Mouse (Mus musculus): ENCODE data around the gene Eif4e2. TPM values are rescaled to one million over a fixed set of nuclear protein-coding genes. Genes with fewer than 3 reads are reported as not detected.

Gene Eif4e2
- polyA plus RNA-seq, 1 experiment from 2014 or later: 74.7 TPM

GRCm38 (mm10) chr1:87276056-87276455 lies 62.3 kb downstream of the Eif4e2 start:
- no peaks in the 10 kb centered on the region for H3K36me3 ChIP-seq (replicated peaks; ENCODE audit: control insufficient read depth, insufficient read depth)
- no peaks in the 10 kb centered on the region for H3K9me3 ChIP-seq (ENCODE audit: control insufficient read depth, low read length)
- H3K4me1 ChIP-seq (replicated peaks; ENCODE audit: control insufficient read depth, insufficient read depth, low read length): no peaks in the 10 kb centered on the region
- H3K27me3 ChIP-seq (ENCODE audit: control insufficient read depth, insufficient read depth, low read length): no peaks in the 10 kb centered on the region
- no peak overlapping the region for H3K27ac ChIP-seq
- no peak overlapping the region for H3K9ac ChIP-seq
- no peak overlapping the region for H3K4me3 ChIP-seq (replicated peaks; ENCODE audit: low read length)
- ATAC-seq (ENCODE audit: low FRiP score) (no peak), DNase-seq (ENCODE audit: low spot score) (no peak)
- WGBS: 59% methylated on average over 2 of the region's 2 CpGs
- H3K4me2 ChIP-seq (replicated peaks): no peak overlapping the region

GRCm38 (mm10) chr1:87280281-87280680 lies 66.6 kb downstream of the Eif4e2 start:
- 79% methylated on average over 5 of the region's 5 CpGs for WGBS

DNA sequence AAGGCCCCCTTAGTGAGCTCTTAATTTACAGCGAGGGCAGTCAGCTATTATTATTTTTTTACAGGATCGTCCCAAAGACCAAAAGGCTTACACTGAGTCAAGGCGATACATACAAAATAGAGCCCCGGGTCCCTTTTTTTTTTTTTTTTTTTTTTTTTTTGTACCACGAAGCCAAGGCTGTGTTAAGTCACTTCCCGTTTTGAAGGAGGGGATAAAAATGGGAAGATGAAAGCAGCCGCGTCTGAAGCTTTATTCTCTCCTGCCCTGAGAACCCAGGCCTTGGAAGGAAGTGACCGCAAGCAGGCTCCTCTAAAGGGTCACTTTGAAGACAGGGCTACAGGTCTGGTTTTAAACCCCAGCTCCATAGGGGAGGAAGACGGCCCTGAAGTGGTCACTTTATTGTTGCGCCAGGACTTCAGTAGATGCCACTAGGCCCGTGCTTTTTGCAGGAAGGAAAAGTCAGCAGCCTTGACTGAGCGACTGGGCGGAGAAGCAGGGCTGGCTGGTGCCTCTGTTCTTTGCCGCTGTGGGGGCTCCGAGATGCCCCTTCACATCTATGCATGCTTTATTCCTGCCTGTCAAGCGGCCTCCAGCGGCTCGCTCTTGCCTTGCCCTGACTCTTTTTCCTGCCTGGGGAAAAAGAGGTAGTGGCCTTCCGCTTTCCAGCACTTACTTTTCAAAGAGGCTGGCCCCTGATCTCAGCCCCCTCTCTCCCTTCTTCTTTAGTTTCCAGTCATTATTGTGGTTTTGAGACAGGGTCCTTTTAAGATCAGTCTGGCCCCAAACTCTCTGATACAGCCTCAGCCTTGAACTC lies 68.1 kb downstream of the Eif4e2 start:
- no peaks in the 10 kb centered on the region for H3K27me3 ChIP-seq (ENCODE audit: control insufficient read depth, insufficient read depth, low read length)
- H3K4me2 ChIP-seq (replicated peaks): no peak overlapping the region
- no peaks in the 10 kb centered on the region for H3K36me3 ChIP-seq (replicated peaks; ENCODE audit: control insufficient read depth, insufficient read depth)
- H3K4me3 ChIP-seq (replicated peaks; ENCODE audit: low read length): no peak overlapping the region
- no peak overlapping the region for H3K27ac ChIP-seq
- DNase-seq (ENCODE audit: low spot score) (no peak), ATAC-seq (ENCODE audit: low FRiP score) (no peak)
- H3K9me3 ChIP-seq (ENCODE audit: control insufficient read depth, low read length): no peaks in the 10 kb centered on the region
- H3K4me1 ChIP-seq (replicated peaks; ENCODE audit: control insufficient read depth, insufficient read depth, low read length): no peaks in the 10 kb centered on the region; the same call in 1 of the 2 replicates
- WGBS: 17% methylated on average over 20 of the region's 20 CpGs
- H3K9ac ChIP-seq: no peak overlapping the region

More at GRCm38 (mm10) chr1:87280281-87280680, 66.6 kb downstream of the Eif4e2 start:
- Histone ChIP-seq H3K27ac (no peak overlapping the region), H3K27me3 (ENCODE audit: control insufficient read depth, insufficient read depth, low read length) (no peaks in the 10 kb centered on the region), H3K9ac (no peak overlapping the region), H3K9me3 (ENCODE audit: control insufficient read depth, low read length) (no peaks in the 10 kb centered on the region), H3K4me3 (replicated peaks; ENCODE audit: low read length) (no peak overlapping the region), H3K36me3 (replicated peaks; ENCODE audit: control insufficient read depth, insufficient read depth) (no peaks in the 10 kb centered on the region), H3K4me2 (replicated peaks) (no peak overlapping the region), H3K4me1 (replicated peaks; ENCODE audit: control insufficient read depth, insufficient read depth, low read length) (no peaks in the 10 kb centered on the region; the same call in 1 of the 2 replicates)
- ATAC-seq (ENCODE audit: low FRiP score) (no peak), DNase-seq (ENCODE audit: low spot score) (no peak)

- no peaks in the 10 kb centered on the region for H3K27me3 ChIP-seq (ENCODE audit: control insufficient read depth, insufficient read depth, low read length)
- no peak overlapping the region for H3K4me3 ChIP-seq (replicated peaks; ENCODE audit: low read length)
- H3K4me2 ChIP-seq (replicated peaks): no peak overlapping the region
- no peaks in the 10 kb centered on the region; the same call in 1 of the 2 replicates for H3K4me1 ChIP-seq (replicated peaks; ENCODE audit: control insufficient read depth, insufficient read depth, low read length)
- DNase-seq (ENCODE audit: low spot score) (no peak), ATAC-seq (ENCODE audit: low FRiP score) (no peak)
- H3K9ac ChIP-seq: no peak overlapping the region
- no peaks in the 10 kb centered on the region for H3K36me3 ChIP-seq (replicated peaks; ENCODE audit: control insufficient read depth, insufficient read depth)
- 70% methylated on average over 6 of the region's 6 CpGs for WGBS
- no peaks in the 10 kb centered on the region for H3K9me3 ChIP-seq (ENCODE audit: control insufficient read depth, low read length)
- no peak overlapping the region for H3K27ac ChIP-seq
These were observed 68.7 kb downstream of the Eif4e2 start for GRCm38 (mm10) chr1:87282413-87282788.

DNA sequence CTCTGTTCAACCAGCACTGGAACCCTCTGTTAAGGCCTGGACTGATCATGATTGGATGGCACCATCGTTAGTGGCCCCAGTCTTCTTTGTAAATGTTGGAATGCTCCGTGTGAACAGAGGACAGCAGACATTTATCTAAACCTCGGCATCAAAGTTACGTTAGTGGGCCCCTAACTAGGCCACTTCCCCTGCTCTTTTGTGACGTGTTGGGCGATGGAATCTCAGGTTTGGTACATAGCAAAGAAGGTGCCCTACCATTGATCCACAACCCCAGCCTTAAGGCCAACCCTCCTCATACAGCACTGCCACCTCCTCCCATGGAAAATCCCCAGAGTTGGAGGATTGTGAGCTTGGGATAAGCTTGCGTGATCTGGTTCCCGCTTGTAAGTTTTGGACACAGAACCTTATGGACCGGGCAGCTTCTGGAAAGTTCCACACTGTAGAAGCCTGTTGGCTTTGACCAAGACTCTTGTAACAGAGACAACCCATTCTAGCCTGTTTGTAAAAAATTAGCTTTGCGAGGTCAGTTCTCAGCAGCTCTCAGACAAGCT lies 69.8 kb downstream of the Eif4e2 start:
- no peaks in the 10 kb centered on the region; the same call in 1 of the 2 replicates for H3K4me1 ChIP-seq (replicated peaks; ENCODE audit: control insufficient read depth, insufficient read depth, low read length)
- no peak for ATAC-seq (ENCODE audit: low FRiP score)
- no peaks in the 10 kb centered on the region for H3K27me3 ChIP-seq (ENCODE audit: control insufficient read depth, insufficient read depth, low read length)
- no peak overlapping the region for H3K4me2 ChIP-seq (replicated peaks)
- H3K9me3 ChIP-seq (ENCODE audit: control insufficient read depth, low read length): no peaks in the 10 kb centered on the region
- no peak overlapping the region for H3K27ac ChIP-seq
- H3K9ac ChIP-seq: no peak overlapping the region
- no peak for DNase-seq (ENCODE audit: low spot score)
- 87% methylated on average over 10 of the region's 10 CpGs for WGBS
- H3K36me3 ChIP-seq (replicated peaks; ENCODE audit: control insufficient read depth, insufficient read depth): no peaks in the 10 kb centered on the region
- no peak overlapping the region for H3K4me3 ChIP-seq (replicated peaks; ENCODE audit: low read length)

GRCm38 (mm10) chr1:87287105-87287504 lies 73.4 kb downstream of the Eif4e2 start:
- no peak overlapping the region for H3K4me3 ChIP-seq (replicated peaks; ENCODE audit: low read length)
- H3K4me1 ChIP-seq (replicated peaks; ENCODE audit: control insufficient read depth, insufficient read depth, low read length): no peaks in the 10 kb centered on the region
- DNase-seq (ENCODE audit: low spot score): no peak
- no peaks in the 10 kb centered on the region for H3K27me3 ChIP-seq (ENCODE audit: control insufficient read depth, insufficient read depth, low read length)
- H3K9ac ChIP-seq: no peak overlapping the region
- WGBS: 36% methylated on average over 2 of the region's 2 CpGs
- H3K4me2 ChIP-seq (replicated peaks): no peak overlapping the region
- no peak overlapping the region for H3K27ac ChIP-seq
- no peak for ATAC-seq (ENCODE audit: low FRiP score)
- no peaks in the 10 kb centered on the region for H3K9me3 ChIP-seq (ENCODE audit: control insufficient read depth, low read length)
- no peaks in the 10 kb centered on the region for H3K36me3 ChIP-seq (replicated peaks; ENCODE audit: control insufficient read depth, insufficient read depth)

Other genes with a start within 250 kb of the Eif4e2 start
- not detected in 2 replicates for gene Alppl2, start 124.0 kb upstream of the Eif4e2 start, polyA plus RNA-seq (2014; fragmentation: Nextera tagmentation; extraction: Ambion mirVana)
- gene Alpi, start 112.3 kb upstream of the Eif4e2 start, polyA plus RNA-seq (2014; fragmentation: Nextera tagmentation; extraction: Ambion mirVana): not detected in 2 replicates
- not detected in 2 replicates for gene Akp3, start 88.9 kb upstream of the Eif4e2 start, polyA plus RNA-seq (2014; fragmentation: Nextera tagmentation; extraction: Ambion mirVana)
- gene Ecel1, start 57.4 kb upstream of the Eif4e2 start, polyA plus RNA-seq (2014; fragmentation: Nextera tagmentation; extraction: Ambion mirVana): 41.7 and 44.0 TPM in 2 replicates
- gene Prss56, start 30.6 kb upstream of the Eif4e2 start, polyA plus RNA-seq (2014; fragmentation: Nextera tagmentation; extraction: Ambion mirVana): 4.0 and 5.1 TPM in 2 replicates
- gene Chrnd, start 23.3 kb upstream of the Eif4e2 start, polyA plus RNA-seq (2014; fragmentation: Nextera tagmentation; extraction: Ambion mirVana): not detected in 2 replicates
- not detected in 2 replicates for gene Chrng, start 9.3 kb upstream of the Eif4e2 start, polyA plus RNA-seq (2014; fragmentation: Nextera tagmentation; extraction: Ambion mirVana)
- 1.6 and 1.7 TPM in 2 replicates for gene Efhd1, start 50.4 kb downstream of the Eif4e2 start, polyA plus RNA-seq (2014; fragmentation: Nextera tagmentation; extraction: Ambion mirVana)
- 59.3 and 69.2 TPM in 2 replicates for gene Gigyf2, start 113.1 kb downstream of the Eif4e2 start, polyA plus RNA-seq (2014; fragmentation: Nextera tagmentation; extraction: Ambion mirVana)
- gene Kcnj13, start 180.8 kb downstream of the Eif4e2 start, polyA plus RNA-seq (2014; fragmentation: Nextera tagmentation; extraction: Ambion mirVana): 16.4 and 29.6 TPM in 2 replicates